Mouse (Mus musculus) spleen, adult 18-20 months (tissue): ENCODE measurements around the gene Ino80e.

Source experiments
- DNase-seq, 2 experiments: peaks; one replicate each; pipeline ENCODE4 v3.0.0; 2022; ENCODE audit warnings: mixed read lengths in 2 of 2

The Ino80e gene

DNA sequence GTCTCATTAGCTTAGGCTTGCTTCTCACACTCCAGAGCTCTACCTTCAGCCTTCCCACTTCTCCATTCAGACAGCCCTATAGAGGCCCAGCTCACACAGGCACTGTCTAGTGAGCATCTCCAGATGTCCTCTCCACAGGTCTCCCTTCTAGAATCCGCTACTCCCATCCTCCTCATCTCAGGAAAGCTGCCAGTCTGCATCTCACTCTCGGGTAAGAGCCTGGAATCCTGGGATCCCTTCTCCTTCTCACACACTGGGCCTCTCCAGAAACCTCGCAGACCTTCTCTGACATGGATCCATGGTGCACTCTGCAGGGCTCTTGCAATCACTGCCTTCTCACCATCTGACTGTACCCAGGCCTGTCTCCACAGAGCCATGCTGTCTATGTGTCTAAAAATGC is 6.5 kb downstream of the Ino80e start:
- DNase-seq = no peak

DNA sequence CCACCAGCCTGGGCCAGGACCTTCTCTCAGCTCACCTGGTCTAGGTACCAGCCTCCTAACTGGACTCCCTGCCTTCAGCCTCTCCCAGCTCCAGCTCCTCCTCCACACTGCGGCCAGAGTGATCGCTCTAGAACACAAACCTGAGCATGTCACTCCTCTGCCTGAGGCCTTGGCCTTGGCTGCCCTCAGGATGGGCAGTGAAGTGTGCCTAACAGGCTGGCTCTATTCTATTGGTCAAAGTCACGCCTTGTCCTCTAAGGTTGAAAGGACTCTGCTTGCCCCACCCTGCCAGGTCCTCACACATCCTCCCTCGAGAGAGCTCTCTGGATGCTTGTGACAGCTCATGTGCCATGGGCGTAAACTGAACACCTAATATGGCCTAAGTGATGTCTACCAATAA is 8.7 kb downstream of the Ino80e start:
- DNase-seq = no peak

DNA sequence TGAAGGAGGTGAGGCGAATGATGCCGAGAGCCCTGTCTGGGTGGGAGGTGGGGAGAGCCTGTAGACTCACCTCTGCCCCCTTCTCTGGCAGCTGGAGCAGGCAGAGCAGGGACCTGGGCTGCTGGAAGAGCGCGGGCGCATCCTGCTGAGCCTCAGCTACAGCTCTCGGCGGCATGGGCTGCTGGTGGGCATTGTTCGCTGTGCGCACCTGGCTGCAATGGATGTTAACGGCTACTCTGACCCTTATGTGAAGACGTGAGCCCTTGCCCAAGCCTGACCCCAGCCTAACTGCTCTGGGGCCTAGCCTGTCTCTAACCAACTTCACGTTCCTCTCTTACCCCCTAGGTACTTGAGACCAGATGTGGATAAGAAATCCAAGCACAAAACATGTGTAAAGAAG is 11.0 kb downstream of the Ino80e start:
- no peak for DNase-seq

DNA sequence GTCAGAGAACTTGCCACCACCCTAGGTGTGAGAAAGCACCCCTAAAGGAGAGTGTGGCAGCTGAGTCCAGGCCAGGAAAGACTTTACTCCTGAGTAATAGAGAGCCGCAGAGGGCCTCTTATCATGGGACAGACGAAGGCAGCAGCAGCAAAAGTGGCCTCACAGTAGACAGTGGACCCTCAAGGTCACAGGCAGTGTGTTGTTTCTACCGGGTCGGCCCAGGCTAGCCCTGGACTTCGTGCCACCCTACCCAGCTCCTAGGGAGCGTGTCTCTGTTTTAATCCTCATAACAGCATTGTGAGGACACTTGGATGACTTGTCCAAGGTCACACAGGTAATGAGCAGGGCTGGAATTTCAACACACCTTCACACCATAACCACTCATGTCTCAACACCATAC is 12.0 kb downstream of the Ino80e start:
- DNase-seq = no peak

DNA sequence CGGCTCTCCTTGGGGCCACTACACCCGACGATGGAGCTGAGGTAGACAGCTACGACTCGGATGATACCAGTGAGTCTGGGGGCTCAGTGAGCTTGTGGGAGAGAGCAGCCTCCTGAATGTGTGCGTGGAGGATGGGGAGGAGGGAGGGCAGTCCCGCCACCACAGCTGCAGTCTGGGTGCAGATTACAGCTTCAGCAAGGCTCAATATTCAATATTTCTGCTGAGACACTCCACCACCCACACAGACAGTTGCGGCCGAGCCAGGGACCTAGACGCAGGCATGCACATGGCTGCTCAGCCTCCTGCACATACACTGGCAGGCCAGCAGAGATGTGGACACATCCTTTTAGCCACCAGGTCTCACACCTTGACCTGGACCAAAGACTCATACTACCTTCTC is 13.4 kb downstream of the Ino80e start:
- DNase-seq = no peak

DNA sequence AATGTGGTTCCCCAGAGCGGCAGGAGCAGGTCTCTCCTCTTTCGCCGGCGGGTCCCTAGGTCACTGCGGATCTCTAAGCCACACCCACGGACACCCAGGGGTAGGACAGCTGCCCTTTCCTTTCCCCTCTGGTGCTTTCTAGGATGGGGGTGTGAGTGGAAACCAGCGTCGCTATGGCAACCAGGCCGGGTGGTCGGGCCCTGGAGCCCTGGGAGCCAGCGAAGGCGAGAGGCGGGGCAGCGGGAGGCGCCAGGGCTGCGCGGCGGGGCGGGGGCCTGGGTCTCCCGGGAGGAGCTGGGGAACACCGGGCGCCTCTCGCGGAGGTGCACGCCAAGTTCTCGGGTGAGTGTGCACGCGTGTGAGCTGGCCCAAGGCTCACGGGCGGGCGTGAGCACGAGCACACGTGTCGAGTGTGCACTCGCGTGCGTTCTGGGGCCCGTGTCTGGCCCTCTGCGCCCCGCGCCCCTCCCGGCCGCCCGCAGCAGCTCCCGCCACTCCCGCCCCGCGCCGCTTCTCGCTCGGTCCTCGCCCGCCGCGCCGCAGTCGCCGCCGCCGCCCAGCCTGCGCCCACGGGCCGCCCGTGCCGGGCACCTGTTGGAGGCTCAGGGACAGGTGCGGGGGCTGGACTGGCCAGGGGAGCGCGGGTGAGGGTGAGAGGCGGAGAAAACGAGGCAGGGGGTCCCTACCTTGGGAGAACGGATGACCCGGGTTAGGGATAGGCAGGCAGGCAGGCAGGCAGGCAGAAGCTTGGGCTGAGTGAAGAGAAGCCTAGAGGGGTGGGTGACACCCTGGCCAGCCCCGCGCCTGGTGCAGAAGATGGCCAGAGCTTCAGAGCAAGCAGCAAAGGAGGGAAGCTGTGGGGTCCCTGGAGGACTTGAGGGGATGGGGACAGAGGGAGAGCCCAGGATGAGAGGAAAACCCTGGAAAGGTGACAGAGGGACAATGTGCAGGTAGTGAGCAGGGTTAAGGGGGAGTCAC is 14.5 kb downstream of the Ino80e start:
- DNase-seq = no peak

DNA sequence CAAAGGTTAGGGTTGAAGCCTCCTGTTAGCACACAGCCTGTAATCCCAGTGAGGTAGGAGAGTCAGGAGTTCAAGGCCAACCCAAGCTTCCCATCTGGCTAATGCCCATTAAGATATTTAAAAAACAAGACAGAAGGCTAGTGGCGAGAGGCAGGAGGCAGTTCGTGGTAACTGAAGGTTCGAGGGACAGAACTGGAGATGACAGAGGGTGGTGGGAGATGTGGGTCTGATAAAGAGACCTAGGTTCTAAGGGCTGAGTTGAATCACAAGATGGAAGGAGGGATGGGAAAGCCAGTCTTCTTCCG is 15.1 kb downstream of the Ino80e start, which contains the start of gene Doc2a:
Doc2a (plus strand) TSS at position 301 of the 305 bp plus-strand sequence.
- no peak for DNase-seq

DNA sequence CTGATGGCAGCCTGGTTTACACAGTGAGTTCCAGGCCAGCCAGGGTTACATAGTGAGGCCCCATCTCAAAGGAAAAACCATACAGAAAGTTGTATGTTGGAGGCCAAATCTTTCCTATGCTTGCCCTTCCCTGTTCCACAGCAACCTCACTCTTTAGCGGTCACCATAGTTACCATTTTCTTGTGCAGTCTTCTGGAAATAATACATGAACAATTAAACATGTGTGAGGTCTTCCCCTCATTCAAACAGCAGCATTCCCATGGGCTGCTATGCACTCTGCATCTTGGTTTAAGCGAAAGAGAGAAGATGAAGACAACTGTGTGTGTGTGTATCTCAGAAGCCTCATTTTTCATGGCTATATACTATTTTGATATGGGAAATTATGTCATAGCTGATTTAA is 16.7 kb downstream of the Ino80e start:
- DNase-seq = no peak

DNA sequence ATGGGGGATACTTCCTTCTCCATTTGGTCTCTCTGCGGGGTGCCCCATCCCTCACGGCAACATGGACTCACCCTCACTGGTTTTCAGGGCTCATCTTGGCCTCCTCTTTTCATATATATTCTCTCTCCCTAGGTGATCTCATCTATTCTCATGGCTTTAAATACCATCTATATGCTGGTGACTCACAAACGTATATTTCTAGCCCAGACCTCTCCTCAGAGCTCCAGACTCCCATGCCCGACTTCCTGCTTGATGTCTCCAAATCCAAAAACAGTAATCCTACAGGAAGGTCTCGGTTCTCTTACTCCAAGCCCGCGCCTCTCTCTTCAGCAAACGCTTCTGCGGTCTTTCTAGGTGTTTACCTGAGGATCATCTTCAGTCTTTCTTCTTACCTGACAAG is 18.9 kb downstream of the Ino80e start:
- DNase-seq = no peak

DNA sequence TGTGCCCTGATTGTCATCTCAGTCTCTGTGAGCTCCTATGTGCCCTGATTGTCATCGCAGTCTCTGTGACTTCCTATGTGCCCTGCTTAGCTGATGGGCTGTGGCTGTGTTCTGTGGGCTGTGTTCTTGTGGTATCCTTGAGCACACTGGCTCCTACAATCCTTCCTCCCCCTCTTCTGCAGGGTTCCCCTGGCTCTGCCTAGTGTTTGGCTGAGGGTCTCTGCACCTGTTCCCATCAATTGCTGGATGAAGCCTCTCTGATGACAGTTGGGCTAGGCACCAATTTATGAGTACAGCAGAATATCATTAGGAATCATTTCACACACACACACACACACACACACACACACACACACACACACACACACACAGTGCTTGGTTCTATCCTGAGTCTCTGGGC is 28.9 kb downstream of the Ino80e start:
- DNase-seq = no peak

DNA sequence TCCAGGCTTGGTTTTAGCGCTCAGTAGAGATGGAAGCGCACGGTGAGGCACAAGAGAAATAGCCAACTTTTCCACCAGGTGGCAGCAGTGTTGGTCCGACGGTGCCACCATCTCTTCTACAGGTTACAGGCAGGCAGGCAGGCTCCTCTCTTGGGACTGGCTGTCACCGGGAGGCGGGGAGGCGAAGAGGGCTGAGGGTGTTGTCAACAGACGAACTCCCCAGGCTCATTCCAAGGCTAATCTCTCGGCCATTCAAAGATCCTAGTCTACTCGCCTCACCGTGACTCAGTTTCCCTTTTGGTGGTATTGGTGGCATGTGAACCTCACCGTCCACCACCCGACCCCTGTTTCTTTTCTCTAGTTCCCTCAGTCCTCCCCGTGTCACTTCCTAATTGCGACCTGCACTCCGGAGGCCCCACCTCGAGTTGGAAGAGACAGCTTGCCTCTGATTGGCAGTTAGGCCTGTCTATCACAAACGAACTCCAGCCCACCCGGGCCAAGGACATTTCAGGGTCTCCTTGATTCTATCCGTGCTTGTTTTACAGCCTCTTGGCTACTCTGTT is 30.1 kb downstream of the Ino80e start:
- DNase-seq = peak; percentile 52 to 75

DNA sequence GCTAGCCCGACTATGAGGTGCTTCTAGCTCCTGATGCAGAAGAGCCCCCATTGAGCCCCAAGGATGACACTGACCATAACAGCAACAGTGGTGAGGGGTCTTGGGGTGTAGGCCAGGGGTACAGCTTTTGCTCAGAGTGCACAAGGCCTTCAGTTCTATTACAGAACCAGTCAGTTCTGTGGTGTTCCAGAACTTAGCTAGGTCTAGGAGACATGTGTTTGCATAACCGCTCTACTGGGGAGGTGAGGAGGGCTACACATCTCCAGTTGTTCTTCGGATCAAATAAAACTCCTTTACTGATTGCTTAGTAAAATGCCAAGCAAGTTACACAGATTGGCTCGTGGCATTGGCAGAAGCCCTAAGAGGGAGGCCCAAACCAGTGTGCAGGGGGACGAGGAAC is 30.6 kb downstream of the Ino80e start, which contains the start of gene 4930451I11Rik:
4930451I11Rik (minus strand) TSS at position 101 of the 400 bp plus-strand sequence.
- DNase-seq = no peak

DNA sequence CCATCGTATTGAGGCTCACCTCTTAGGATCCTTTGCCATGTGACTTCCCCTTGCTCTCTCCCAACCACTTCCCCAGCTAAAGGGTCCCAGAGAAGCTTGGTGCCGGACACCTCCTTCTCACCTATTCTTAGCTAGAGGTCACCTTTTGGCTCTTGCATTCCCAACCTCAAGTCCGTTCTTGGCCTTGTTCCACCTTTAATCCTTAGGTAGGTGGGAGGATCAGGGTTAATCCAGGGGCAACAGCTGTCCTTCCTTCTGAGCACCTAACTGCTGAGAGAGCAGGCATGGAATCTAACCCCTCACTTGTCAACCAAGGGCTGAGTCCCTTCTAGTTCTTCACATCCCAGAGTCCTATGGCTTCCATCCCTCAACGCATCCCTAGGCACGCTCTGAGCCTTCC is 36.2 kb downstream of the Ino80e start:
- DNase-seq = no peak

DNA sequence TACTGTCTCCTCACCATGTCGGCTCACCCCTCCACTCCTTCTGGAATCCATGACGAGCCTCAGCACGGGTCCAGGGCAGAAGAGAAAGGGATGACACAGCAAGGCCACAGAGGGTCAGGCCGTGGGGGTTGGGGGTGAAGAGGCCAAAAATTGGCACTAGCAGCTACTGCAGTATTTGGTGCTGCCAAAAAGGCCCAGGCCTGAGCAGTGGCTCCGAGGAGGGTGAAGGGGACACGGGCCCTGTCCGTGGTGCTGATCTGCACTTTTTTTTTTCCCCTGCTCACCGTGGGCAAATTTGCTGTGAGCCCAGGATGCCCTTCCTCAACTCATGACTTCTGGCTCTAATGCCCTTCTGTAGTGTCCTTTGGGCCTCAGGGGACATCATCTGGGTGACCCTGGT is 36.8 kb downstream of the Ino80e start:
- no peak for DNase-seq

DNA sequence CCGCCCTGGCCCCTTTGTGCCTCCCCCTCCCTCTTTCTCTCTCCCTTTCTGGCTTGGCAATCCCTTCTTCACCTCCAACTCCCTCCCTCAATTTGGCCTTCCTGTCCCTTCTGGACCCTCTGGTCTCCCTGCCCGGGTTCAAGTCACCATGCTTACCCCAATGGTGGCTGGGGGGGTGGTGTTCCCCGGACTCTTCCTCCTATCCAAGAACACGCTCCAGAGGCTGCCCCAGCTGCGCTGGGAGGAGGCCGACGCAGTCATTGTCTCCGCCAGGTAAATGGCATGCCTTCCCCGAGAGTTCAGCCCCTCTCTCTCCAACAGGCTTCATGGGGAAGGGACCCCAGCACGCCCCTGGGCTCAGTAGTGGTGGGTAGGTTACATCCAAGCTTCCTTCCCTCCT is 38.2 kb downstream of the Ino80e start:
- no peak for DNase-seq

DNA sequence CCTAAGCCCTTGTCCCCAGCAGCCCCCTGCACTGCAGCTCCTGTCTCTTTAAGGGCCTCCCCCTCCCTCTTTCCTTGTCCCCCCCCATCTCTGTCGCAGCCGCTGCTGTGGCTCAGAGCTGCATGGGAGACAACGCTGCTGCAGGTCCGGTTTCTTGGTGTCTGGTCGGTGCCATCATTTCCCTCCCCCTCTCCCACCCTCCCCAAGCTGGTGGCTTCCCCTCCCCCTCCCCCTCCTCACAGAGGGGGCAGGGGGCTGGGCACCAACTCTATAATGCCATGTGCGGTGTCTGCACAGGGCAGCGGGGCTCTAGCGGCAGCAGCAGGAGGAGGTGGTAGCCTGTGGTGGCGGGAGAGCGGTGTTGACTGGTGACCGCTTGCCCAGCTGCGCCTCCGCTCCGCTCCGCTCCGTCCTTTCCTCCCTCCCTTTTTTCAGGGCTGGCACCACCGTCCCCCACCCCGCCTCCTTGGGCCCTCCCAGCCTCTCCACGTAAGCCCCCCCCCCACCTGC is 38.9 kb downstream of the Ino80e start:
- DNase-seq = no peak

DNA sequence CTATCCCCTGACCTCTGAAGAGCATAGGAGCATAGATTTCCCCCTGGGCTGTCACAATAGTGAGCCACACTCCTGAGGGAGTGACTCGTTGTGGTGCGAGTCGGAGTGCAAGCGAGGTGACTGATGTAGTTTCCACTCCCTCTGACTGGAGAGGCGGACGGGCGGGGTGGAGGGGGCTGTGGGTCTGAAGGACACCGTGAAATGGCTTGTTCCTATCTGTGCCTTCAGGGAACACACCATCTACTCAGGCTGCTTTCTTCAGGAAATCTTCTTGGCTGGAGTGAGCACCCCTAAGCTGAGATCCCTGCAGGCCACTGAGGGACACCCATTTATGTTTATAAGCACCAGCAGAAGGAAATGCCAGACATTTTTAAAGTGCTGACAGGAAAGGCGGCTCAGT is 39.4 kb downstream of the Ino80e start:
- no peak for DNase-seq

DNA sequence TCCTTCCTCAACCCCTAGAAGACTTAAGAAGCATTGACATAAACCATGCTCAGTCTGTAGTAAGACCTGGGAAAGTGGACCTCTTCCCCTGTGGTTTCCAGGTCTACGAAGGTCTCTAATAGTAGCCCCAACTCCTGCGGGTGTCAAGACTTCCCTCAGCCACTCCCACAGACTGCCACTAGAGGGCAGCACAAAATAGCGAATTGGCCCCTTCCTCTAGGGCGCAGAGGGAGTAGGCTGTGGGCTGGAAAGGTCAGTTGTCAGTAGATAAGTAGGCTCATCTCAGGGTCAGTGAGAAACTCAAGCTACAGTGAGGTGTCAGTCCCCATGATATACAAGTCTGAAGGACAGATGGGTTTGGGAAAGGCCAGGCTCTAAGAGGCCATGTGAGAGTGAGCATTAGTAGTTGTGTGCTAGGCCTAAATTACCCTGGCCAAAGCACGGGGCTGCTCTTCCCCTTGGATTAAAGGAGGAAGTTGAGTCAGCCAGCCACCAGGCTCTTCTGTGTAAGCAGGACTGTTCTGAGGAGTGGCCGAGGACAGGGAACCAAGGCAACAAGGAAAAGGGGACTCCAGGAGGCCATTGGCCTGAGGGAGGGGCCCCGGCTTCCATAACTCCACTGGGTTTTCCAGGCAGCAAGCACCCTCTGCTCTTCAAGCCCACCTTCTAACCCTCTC is 40.2 kb downstream of the Ino80e start:
- peak; percentile 55 to 80 for DNase-seq

DNA sequence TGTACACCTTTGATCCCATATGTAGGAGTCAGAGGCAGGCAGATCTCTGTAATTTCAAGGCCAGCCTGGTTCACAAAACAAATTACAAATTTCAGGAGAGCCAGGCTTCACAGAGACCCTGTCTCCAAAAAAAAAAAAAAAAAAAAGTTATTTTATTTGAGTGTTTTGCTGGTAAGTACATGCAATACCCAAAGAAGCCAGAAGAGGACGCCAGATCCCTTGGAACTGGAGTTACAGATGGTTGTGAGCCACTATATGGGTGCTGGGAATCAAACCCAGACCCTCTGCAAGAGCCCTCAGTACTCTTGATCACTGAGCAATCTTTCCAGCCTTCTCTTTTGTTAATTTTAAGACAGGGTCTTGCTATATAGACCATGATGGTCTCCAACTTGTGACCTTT is 43.4 kb downstream of the Ino80e start:
- DNase-seq = no peak

DNA sequence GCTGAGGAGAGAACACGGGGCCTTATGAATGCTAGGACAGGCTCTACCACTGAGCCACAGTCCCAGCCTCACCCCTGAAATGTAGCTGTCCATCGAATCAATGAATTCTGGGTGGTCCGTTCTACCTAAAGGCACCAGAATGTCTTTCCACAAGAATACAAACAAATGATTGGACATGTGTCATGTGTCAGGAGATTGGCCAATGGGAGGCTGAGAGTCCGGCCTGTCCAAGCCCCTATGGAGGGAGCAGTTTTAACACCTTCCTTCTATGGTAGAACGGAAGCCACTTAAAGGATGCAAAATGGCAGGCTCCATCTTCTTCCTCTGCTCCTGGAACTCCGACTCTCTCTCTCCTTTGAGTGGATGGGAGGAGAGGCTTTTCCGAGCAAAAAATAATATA is 44.6 kb downstream of the Ino80e start:
- no peak for DNase-seq

DNA sequence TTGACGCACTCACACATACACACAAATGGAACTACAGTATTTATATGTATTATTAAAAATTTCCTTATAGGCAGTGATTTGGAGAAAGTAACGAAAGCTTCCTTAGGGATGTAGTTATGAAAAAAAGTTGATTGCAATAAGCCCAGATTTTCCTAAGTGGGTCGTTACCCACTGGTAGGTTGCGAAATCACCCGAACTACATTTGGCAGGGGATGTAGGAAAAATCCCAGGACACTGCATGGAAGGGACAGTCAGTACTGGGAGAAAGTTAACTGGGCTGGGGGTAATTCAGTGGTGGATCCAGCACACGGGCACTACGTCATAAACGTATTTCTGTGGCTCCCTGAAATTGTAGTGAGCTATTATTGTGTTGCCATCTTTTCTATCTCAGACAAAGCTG is 45.7 kb downstream of the Ino80e start:
- no peak for DNase-seq

DNA sequence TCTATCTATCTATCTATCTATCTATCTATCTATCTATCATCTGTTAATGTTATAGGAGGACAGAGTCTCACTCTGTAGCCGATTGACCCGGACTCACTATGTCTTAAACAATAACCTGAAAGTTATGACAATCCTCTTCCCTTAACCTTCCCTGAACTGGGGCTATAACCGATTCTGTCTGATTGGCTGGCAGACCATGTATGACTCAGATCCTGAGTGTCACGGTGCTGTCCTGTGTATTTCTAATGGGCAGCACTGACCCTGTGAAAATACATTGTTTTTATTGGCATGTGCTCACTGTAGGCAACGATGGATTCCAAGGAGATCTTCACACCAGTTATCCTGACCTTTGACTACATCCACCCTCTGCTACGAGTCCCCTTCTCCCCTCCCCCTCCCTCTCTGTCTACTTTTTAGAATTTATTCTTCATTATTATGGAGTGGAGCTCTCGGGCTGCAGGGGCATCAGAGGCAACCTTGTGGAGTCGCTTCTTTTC is 46.4 kb downstream of the Ino80e start:
- DNase-seq = no peak

DNA sequence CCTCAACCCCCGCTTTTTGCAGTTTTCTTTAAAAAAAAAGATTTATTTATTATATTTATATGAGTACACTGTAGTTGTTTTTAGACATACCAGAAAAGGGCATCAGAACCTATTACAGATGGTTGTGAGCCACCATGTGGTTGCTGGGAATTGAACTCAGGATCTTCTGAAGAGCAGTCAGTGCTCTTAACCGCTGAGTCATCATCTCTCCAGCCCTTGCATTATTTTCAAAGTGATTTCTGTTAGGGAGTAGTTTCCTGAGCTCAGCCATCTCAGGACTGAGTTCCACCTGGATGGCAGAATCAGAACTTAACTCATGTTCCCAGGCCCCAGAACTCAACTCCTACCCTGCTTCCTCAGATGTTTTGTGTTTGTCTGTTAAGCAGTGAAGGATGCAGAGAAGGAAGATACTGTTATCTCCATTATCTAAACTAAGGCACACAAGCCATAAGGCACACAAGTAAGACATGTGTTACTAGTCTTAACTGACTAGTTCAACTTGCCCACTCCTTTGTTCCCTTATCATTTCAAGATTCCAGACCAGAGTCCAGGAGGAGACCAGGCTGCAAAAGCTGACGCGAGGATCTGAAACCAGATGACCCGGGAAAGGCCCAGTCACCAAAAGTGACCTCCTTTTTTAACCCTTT is 52.3 kb downstream of the Ino80e start:
- no peak for DNase-seq
